Mouse (Mus musculus) ovary, adult 18-20 months (tissue): ENCODE results near the gene Dusp15.

Experiments used
- DNase-seq: peaks from one replicate; pipeline ENCODE4 v3.0.0; 2022; ENCODE audit warnings: low spot score, mixed read lengths

Gene Dusp15

DNA sequence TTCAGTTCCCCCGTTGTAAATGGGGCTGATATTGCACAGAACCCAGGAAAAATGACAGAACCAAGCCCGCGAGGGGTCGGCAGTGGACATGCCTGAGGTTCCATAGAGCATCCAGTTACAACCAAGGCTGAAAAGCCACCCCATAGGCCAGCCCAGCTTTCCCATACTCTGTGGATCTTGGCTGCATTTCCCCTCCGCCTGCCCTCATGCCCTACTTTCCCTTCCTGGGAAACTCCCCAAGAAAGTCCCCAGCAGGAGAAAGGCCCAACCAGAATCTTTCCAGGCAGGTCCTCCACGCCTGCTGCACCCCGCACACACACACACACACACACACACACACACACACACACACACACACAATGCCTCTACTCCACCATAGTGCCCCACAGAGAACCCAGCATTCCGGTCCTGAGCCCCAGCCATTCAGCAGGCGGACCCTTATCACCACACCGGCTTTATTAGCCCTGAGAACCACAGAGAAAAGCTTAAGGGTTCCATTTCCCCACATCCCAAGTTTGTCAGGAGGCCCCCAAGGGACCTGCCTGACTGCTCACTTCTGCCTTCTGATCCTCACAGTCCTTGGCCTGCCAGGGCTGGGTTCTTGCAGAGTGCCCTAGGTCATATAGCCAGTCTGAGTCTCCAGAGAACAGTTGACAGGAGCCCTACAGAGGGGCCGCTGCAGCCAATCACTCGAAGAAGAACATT, 19.9 kb downstream of the Dusp15 start:
- no peak for DNase-seq

- DNase-seq = no peak
Observed at GRCm38 (mm10) chr2:152930276-152930675, 21.2 kb downstream of the Dusp15 start.

GRCm38 (mm10) chr2:152928988-152929370, 22.5 kb downstream of the Dusp15 start:
- DNase-seq = no peak

DNA sequence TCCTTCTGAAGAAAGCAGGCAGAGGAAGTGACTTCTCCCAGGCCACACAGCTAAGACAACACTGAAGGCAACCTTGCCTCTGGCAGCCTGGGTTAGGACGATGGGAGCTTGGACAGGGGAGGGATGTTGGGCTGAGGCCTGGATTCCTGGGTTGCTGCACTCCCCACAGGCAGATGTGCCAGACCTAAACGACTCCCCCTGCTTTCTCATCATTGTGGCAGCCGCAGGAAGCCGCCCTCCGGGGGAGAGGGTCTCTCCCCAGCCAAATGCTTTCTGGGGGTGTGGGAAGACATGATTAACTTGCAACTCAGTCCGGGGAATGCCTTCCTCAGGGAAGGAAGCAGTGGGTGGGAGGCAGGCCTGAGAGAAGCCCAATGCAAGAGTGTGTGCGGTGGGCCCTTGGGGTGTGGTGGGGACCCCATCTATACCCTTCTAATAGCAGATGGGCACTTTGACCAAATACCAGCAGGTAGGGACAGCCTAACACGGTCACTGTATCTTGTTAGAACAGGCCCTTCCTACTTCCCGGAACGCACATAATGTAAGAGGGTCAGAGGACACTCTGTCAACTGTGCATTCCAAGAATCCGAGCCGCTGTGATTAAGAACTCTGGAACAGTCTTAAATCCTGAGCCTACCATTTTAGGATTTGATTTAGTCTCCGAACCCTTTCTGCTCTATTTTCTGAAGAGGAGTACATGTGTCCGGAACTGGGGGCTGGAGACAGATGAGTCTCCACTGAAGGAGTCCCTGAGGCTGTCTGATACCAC, 23.1 kb downstream of the Dusp15 start:
- peak; percentile 29 for DNase-seq

DNA sequence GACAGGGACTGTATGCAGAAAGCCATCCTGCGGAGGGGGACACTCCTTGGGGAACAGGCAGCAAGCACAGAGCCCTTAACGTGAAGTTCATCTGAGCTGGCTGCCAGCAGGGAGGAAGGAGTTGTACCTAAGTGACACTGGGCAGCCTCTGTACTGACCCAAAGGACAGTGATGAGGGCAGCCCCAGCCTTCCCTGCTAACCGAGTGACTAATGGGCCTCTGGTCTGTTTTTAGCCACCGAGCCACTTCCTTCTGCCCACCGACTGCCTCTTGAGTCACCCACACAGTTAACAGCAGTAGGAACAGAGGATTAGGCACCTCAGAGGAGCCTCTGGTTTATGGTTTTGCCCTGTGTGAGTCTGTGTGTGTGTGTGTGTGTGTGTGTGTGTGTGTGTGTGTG, 24.1 kb downstream of the Dusp15 start:
- no peak for DNase-seq

- DNase-seq = no peak
Observed at GRCm38 (mm10) chr2:152926896-152927295, 24.6 kb downstream of the Dusp15 start.

DNA sequence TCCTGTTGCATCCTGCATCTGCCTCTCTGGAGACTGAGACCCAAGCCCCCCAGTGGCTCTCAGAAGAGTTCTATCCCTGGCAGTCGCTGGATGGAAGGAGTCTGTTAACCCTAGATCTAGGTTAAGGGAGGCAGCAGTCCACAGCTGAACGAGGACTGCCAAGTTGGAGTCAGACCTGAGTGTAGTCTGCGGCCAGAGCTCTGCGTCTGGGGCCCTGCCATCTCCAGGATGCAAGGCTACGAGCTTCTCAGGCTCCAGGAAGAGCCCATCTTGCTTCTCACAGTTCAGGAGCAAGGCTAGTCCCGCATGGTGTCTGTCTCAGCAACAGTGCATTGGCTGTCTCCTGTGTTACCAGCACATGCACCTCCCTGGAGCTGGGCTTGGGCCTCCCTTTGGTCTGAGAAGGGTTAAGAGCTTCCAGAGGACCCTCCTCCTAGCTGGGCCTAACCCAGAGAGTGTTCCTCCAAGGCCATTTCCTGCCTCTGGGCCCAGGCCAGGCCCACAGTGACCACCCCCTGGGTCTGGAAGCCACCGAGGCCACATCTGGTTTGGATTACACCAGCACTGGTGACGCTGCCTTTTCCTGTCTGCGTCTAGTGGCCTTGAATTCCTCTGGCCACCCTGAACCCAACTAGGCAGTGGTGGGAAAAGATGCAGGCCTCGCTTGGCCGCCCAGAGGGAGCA, 26.2 kb downstream of the Dusp15 start:
- DNase-seq = peak; percentile 77

DNA sequence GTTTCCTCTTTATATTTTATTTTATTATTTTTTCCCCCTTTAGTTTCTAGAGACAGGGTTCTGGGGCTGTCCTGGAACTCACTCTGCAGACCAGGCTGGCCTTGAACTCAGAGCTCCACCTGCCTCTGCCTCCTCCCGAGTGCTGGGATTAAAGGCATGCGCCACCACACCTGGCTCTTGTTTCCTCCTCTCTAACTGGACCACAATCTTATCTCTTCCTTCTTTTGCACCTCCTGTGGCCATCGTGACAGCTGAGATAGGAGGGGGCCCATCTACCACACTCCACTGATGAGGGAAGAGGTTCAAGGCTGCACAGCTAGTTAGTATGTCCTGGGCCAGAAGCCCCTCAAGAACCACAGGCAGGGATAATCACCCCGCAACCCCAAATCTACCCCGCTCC, 27.0 kb downstream of the Dusp15 start:
- no peak for DNase-seq

DNA sequence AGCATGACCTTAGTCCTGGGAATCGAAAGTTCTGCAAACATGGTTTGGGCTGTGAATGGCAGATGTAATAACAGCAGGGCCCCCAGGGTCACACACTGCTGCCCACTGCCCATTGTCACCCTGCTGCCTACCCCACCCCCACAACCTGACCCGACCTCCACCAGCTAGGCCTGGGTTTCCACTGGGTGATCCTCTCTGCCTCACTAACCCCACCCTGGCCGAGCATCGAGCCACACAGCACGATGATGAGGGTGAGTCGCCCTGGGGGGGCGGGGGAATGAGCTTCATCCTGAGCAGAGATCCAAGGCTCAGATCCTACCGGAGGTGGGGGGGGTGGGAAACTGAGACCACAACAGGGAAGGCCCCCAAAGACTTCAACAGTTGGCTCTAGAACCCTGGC, 27.4 kb downstream of the Dusp15 start:
- no peak for DNase-seq

- DNase-seq = no peak
Observed at GRCm38 (mm10) chr2:152923621-152924020, 27.9 kb downstream of the Dusp15 start.

DNA sequence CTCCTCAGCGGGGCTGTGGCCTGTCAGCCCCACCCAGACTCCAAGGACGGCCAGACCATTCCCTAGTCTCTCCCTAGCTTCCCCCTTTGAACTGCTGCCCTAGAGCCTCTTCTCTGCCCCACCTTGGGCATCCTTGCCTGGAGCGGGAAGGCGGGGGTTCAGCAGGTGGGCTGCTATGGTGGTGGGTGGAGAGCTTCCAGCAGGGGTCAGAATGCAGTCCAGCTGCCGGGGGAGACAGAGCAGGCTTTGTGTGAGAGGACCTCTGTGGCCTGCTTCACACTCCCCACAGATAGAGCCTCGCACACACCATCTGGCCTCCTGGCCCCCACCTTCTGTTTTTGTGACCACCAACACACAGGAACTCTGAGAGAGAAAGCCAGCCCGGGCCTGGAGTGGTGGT, 29.1 kb downstream of the Dusp15 start:
- DNase-seq = no peak

DNA sequence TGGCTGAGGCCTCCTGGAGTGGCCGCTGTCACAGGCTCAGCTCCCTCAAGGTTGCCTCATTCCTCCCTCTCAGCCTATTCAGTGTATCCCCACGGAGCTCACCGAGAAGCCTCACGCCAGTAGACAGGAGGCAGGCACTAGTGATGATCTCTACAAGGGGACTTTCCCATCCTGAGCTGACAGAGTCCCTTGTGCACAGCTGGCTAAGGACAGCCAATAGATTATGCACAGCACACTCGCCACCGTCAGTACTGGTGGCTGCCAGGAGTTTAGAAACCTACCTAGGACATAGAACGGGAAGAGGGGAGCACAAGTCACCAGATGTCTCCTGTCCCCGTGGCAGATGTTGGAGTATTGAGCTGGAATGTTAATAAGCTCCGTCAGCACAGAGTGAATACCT, 33.8 kb downstream of the Dusp15 start:
- no peak for DNase-seq

- DNase-seq = no peak
Observed at GRCm38 (mm10) chr2:152916111-152916510, 35.4 kb downstream of the Dusp15 start.

- DNase-seq = no peak
Observed at GRCm38 (mm10) chr2:152915453-152915852, 36.0 kb downstream of the Dusp15 start.

DNA sequence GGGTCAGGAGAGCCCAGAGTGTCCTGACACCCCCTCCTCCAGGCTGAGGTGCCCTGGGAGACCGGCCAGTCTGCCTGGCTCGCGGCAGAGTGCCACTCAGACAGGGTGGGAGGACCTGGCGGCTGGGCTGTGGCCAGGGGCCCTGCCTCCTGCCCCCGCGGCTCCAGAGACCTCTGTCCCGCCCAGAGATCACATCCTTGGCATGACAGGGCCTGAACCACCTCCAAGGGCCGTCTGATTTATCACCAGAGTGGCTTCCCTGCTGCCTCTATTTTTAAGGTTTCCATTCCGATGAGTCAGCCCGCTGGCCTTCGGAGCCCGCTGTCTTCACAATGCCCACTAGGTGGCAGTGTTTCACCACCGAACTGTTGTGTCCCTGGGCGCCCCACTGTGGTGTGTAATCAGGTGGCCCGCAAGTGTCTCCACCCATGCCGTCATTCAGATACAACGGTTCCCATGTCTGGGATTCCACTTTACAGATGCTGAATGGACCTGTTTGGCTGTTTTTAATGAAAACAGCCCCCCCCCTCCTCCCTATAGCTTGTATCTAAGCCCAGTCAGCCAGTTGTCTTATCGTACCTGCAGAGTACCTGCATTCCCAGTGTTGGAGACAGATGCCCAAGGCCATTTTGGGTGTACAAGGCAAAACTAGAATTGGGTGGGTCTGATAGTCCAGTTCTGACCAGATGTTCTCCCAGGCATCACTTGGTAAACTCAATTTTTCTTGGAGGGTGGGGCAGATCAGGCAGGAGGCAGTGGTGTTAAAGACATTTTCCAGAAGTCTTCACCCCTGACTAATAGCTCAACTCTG, 37.0 kb downstream of the Dusp15 start:
- DNase-seq = peak; percentile 70

DNA sequence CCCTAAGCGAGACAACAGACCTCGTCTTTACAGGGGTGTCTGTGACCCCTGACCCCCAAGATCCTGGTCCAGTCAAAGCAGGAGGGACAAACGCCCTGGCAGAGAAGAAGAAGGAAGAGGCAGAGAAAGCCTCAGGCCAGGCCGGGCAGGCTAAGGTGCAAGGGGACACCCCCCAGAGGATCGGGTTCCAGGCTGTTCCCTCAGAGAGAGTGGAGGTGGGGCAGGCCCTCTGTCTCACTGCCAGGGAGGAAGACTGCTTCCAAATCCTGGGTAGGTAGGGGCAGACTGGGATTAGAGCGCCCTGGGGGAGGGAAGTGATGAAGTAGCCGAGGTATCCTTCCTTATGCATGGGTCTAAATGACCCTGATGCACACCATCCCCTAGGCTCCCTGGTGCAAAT, 38.0 kb downstream of the Dusp15 start:
- no peak for DNase-seq

DNA sequence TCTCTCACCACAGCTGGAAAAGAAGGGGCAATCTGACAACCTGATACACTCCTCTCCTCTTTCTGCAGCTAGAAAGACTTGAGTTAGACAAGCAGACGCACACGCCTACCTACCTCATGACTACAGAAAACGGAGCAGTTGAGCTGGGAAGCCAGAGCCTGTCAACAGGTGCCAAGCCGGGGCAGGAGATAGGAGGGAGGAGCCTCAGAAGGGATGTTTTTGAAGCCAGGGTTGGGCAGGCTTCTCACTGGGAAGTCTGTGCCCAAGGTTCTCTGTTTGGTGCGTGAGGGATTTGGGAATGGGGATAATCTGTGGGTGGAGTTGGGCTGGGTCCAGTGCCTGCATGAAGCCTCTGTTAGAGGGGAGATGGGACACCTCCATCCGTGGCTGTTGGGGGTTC, 40.1 kb downstream of the Dusp15 start:
- DNase-seq = no peak

DNA sequence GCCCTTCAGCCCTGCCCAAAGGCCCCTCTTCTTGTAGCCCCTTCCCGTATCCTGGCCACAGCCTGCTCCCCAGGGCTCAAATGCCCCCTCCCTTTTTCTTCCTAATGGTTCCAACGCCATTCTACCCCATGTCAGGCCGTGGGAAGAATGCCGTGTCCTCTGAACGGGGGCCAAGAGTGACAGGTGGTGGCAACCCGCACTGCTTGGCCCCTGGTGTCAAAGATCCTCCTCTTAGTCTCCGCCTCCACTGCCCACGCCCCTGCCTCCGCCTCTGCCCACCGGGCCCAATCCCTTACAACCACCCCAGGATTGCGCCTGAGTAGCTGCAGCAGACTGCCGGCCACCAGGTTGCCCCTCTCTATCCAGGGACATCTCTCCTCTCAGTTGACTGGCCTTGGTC, 40.5 kb downstream of the Dusp15 start, which contains the start of gene Mylk2:
TSS of gene Mylk2 (plus strand) at position 322 of the 400 bp plus-strand sequence.
- no peak for DNase-seq

DNA sequence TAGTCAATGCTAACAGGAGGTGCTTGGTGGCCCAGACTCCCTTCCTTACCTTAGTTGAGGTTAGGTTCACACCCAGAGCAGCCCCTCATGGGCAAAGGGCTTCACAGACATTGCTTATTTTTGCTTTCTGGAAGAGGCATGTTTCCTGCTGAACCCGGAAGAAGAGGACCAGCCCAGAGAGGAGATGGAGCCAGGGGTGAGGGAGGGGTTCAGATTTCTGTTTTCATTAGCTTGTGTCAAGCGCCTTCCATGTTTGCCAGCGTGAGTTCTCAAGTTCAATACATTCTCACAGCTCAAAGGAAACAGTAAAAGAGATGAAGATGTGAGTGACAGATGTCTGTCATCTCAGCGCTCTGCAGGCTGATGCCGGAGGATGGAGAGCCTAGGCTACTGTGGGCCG, 41.6 kb downstream of the Dusp15 start:
- no peak for DNase-seq

GRCm38 (mm10) chr2:152907114-152907943, 44.2 kb downstream of the Dusp15 start:
- no peak for DNase-seq
